Mouse (Mus musculus): ENCODE results near the gene Ppm1m.

Ppm1m gene

GRCm38 (mm10) chr9:106199535-106200272, at the start of gene Ppm1m:
TSS of gene Ppm1m (minus strand) at chr9:106199746.
- DNase-seq, result no peak

- peak; percentile 92 for DNase-seq
These were observed 43.4 kb upstream of the Ppm1m start for GRCm38 (mm10) chr9:106242813-106243488.

- no peak for DNase-seq
These were observed 42.1 kb upstream of the Ppm1m start for GRCm38 (mm10) chr9:106241541-106242164.

DNA sequence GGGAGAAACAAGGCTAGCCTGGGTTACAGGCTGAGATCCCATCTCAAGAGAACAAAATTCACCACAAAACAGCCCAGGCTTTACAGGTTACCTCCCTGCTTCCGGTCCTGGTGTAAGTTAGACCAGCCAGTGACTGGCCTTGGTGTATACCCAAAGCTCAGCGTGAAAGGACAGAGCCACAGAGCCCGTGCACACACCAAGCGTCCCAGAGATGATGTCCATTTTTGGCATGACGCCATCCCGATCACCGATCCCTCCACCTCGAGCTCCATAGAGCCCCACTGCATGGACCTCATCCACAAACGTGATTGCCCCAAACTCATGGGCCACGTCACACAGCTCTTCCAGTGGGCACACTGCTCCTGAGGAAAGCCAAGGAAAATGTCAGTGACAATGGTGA, 38.3 kb upstream of the Ppm1m start:
- DNase-seq, result no peak

GRCm38 (mm10) chr9:106237401-106237800, 37.9 kb upstream of the Ppm1m start:
- no peak for DNase-seq

GRCm38 (mm10) chr9:106236818-106237211, 37.3 kb upstream of the Ppm1m start:
- DNase-seq, result no peak

DNA sequence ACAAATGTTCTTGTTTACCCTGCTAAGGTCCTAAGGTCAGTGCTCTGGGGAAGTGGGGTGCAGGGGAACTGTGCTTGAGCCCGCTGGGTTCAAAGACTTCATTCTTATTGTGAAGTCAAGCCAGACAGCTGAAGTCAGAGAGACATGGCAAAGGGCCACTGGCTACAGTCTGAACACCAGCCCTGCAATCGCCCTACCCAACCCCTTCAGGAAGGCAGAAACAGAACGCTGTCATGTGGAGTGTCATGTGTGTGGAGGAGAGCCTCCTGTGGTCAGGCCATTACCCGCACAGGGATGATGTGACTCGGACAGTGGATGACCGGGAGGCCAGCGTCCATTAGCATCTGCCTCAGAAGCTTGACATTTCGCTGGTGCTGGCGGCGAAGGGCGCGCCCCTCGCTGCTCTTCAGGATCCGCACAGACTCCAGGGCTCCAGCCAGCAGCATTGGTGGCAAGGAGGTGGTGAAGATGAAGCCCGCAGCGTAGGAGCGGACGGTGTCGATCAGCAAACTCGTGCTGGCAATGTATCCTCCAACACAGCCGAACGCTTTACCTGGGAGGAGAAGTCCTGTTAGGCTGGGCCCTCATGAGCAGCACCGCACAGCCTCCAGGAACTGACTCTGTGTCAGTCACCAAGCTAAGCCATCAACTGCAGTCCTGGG, 36.7 kb upstream of the Ppm1m start:
- no peak for DNase-seq

DNA sequence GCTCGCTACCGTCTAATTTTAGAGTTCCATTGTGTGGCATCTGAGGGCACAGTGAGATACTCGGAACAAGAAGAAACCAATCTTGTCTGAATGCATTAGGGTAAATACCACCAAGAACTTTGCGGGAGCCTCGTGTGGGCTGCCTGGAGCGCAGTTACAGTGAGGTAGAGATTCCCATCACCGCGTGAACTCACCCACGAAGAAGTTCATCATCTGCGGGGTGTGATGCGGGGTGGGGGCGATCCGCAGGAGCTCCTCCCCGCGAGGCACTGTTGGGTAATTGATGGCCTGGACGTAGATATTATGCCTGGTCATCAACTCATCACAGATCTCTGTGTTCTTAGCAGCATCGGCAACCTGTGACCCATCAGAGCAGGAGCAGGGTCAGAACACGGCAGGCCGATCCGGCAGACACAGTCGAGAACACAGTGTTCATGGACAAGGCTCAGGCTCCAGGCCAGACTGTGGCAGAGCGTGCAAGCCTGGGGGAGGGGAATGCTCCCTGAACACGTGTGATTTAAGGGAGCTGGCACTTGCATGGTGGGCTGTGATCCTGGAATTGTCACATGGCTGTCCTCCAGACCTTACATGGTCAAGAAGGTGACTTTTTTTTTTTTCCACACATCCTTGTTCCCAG, 35.8 kb upstream of the Ppm1m start:
- no peak for DNase-seq

DNA sequence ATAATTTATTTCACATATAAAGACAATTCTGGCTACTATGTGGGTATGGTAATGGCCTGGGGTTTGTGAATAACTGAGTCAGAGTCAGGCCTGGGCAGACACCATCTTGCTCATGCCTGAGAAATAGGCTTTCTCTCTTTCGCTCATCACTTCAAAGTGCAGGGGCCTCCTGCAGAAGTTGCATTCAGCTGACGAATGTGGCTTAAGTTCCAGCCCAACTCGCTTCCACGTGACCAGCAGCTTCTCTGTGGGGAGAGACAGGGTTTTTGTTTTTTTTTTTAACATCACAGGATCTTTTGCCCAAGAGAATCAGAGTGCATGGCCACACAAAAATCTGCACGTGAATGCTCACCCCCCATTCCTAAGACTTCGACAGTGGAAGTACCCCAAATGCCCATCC, 34.4 kb upstream of the Ppm1m start:
- DNase-seq, result no peak

- DNase-seq, result no peak
These were observed 33.4 kb upstream of the Ppm1m start for GRCm38 (mm10) chr9:106232956-106233355.

DNA sequence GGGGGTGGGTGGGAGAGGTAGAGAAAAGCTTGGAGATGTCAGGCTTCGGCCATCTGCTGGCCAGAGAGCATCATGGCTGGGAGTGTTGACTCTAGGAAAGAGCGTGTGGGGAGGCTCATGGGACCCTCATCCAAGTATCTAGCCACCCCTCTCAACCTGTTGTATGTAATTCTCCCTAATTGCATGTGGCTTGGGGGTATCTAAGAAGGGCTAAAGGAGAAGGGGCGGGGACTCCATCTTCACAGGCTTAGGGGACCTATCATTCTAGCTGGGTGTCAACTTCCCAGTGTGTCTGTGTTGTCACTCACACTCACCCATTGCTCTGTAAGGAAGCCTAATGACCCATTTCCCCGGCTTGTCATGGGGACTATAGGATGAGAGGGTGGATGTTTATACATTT, 32.3 kb upstream of the Ppm1m start:
- no peak for DNase-seq

DNA sequence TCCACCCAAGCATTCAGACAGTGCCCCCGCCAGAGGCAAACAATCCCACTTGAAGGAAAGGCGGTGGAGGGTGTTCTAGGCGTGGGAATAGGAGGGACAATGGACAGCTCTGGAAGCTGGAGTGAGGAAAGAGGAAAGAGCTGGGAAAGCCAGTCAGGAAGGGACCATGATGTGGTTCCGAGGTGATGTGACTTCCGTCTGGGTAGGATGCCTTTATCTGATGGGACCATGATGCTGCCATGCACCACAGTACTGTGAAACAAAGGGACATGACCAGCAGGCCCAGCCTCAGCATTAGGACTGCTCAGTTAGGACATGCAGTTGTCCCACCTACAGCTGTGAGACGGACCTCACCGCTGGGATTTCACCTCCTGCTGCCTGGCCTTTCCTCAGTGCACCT, 31.7 kb upstream of the Ppm1m start:
- no peak for DNase-seq

GRCm38 (mm10) chr9:106230734-106231106, 31.2 kb upstream of the Ppm1m start:
- DNase-seq, result no peak

DNA sequence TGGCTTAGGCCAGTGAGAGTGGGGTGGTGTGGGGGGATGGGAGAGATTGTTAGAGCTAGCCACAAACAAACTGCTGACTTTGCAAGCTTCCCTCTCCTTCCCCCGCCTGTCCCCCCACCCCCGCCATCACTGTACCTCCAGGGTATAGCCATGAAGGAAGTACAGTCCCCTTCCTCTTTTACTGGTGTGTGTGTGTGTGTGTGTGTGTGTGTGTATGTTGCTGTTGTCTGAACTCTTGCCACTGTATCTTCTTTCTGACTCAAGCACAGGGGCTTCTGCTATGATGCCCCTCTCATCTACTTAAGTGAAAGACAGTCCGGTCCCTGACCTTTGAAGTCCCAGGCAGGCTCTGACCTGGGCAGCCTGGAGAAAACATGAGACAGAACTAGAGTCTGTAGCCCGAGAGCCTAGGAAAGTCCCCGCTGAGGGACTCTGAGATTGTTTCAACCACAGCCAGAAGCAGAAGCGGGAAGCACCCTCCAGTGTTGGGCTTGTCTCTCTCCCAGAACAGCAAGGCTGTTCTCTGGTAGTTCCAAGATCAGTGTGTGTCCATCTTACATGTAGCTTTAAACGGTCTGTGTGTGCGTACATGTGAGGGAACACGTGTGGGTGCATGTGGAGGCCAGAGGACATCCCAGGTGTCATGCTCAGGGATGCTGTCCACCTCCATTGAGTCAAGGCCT, 30.6 kb upstream of the Ppm1m start:
- no peak for DNase-seq

GRCm38 (mm10) chr9:106227790-106228429, 28.4 kb upstream of the Ppm1m start:
- DNase-seq, result no peak

- DNase-seq, result no peak
These were observed 26.7 kb upstream of the Ppm1m start for GRCm38 (mm10) chr9:106226151-106226682.

- no peak for DNase-seq
These were observed 26.1 kb upstream of the Ppm1m start for GRCm38 (mm10) chr9:106225469-106226150.

GRCm38 (mm10) chr9:106222994-106223393, 23.4 kb upstream of the Ppm1m start:
- DNase-seq, result no peak

DNA sequence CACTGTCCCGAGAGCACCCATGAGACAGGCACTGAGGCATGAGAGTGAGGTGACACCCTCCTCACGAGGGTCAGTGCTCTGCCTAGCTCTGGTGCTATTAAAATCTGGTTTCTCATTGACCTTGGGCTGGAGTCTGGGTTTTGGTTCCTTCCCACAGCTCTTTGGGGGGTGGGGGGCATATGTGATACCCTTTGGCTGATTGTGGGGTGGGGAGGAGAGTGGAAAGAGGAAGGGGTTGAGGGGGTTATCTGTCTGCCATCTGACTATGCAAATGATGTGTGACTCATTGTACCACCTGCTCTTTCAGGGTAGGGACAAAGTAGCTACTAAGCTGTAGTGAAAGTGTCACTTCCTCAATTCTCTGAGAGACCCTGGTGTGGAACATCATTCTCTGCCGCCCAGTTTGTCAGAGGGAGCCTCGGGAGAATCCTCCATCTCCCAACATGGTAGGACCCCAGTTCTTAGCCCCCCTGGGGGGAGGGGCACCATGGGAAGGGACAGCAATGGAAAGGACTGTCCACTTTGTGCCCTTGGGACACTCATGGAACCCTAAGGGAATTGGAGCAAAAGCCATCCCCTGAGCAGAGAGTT, 22.8 kb upstream of the Ppm1m start, which contains the start of gene Tlr9:
Tlr9 (plus strand) TSS at position 338 of the 591 bp plus-strand sequence.
- DNase-seq, result no peak

DNA sequence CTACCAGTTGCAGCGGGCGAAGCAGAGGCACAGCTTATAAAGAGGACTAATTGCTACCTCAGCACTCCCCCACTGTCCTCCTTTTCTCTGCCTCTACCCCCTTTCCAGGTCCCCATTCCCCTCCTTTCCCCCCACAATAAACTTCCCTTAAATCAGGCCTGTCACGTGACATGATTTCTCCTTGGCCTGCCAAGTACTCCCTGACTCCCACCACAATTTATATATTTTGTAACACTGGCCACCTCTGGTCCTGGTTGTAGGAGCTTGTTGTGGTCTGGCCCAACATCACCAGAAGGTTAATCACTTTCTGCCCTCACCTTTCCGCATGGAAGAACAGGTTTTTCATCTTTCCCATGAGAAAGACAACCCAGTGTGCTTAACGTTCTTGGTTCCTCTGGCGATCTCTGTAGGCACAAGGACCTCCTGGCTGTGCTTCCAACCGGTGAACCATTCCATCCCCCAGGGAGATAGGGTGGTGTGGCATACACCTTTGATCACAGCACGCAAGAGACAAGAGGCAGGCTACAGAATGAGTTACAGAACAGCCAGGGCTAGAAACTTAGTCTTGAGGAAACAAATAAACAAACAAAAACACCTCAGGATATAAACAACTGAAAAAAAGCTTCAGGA, 21.5 kb upstream of the Ppm1m start:
- no peak for DNase-seq

Data from cerebellum, adult 11-12 months (tissue).